Comparison of ENCODE assay signal across 17 mouse cellular contexts in genomic region chr11:121686091-121686490, GRCm38 (mm10). TPM values are rescaled to one million over a fixed set of nuclear protein-coding genes. Genes with fewer than 3 reads are reported as not detected.
DNase-seq lines count a peak whose midpoint lies in the region; ATAC-seq and TF ChIP-seq lines count a peak whose summit lies in the region.
"Had no signal": no experiment of that assay in that cellular context is flagged by ENCODE, and none has a peak within 500 bp of the region (broad histone marks: within the 10 kb centered on the region; RNA-seq: fewer than 3 reads in every experiment).

No protein-coding gene starts in this region.

- TF ChIP-seq CTCF in liver, embryonic 14.5 days (IDR thresholded peaks at IDR 0.05; ENCODE audit: low read depth), result no peak
- no peak for TF ChIP-seq CTCF in bone marrow macrophage, adult 2 months (IDR thresholded peaks at IDR 0.05; ENCODE audit: low read depth, low read length)

- no peaks in the 10 kb centered on the region for H3K36me3 ChIP-seq in heart, embryonic 16.5 days (ENCODE audit: control insufficient read depth, insufficient read depth)
- no peaks in the 10 kb centered on the region for H3K36me3 ChIP-seq in liver, embryonic 14.5 days (replicated peaks; ENCODE audit: control insufficient read depth, insufficient read depth, low read depth)
- H3K36me3 ChIP-seq in neural tube, embryonic 15.5 days, result no peaks in the 10 kb centered on the region
- H3K36me3 ChIP-seq: forebrain, embryonic 15.5 days had no signal

- WGBS in heart, embryonic 16.5 days, result 63% methylated on average over 4 of the region's 4 CpGs
- WGBS in liver, embryonic 14.5 days (ENCODE audit: insufficient replicate concordance), result 54% methylated on average over 4 of the region's 4 CpGs
- WGBS in neural tube, embryonic 15.5 days, result 84% methylated on average over 4 of the region's 4 CpGs

- no peak overlapping the region for H3K9ac ChIP-seq in heart, embryonic 16.5 days (ENCODE audit: low read length)
- no peak overlapping the region for H3K9ac ChIP-seq in liver, embryonic 14.5 days (replicated peaks)
- no peak overlapping the region for H3K9ac ChIP-seq in neural tube, embryonic 15.5 days (replicated peaks)
- H3K9ac ChIP-seq: forebrain, embryonic 15.5 days had no signal

- peak overlapping the region; percentile 20; the same call in 1 of the 2 replicates for H3K27ac ChIP-seq in heart, embryonic 16.5 days (ENCODE audit: low read length)
- H3K27ac ChIP-seq in liver, embryonic 14.5 days, result no peak overlapping the region
- peak overlapping the region; percentile 54 for H3K27ac ChIP-seq in bone marrow macrophage, adult 2 months (ENCODE audit: insufficient read depth, low read depth, low read length)
- H3K27ac ChIP-seq in neural tube, embryonic 15.5 days (replicated peaks), result no peak overlapping the region
- H3K27ac ChIP-seq: forebrain, embryonic 15.5 days; hindbrain, postnatal 0 days had no signal

- H3K27me3 ChIP-seq in heart, embryonic 16.5 days (ENCODE audit: control insufficient read depth, insufficient read depth, low read length), result no peaks in the 10 kb centered on the region
- H3K27me3 ChIP-seq in liver, embryonic 14.5 days (ENCODE audit: control insufficient read depth, insufficient read depth, low read length), result no peaks in the 10 kb centered on the region
- H3K27me3 ChIP-seq in neural tube, embryonic 15.5 days (replicated peaks), result no peaks in the 10 kb centered on the region
- H3K27me3 ChIP-seq: CH12.LX; forebrain, embryonic 15.5 days had no signal

- no peak for ATAC-seq in heart, embryonic 16.5 days (replicated peaks; ENCODE audit: extremely low read depth, insufficient read depth, low FRiP score)
- 0 out of 2 replicates have a peak, but pooled peaks have one; percentile 8 for ATAC-seq in liver, embryonic 14.5 days (ENCODE audit: insufficient read depth)
- ATAC-seq in neural tube, embryonic 15.5 days (ENCODE audit: low FRiP score), result no peak
- ATAC-seq: forebrain, embryonic 15.5 days; hindbrain, postnatal 0 days had no signal

- H3K4me2 ChIP-seq in heart, embryonic 16.5 days (ENCODE audit: low read depth, low read length), result no peak overlapping the region
- no peak overlapping the region for H3K4me2 ChIP-seq in liver, embryonic 14.5 days (ENCODE audit: low read depth)
- H3K4me2 ChIP-seq in neural tube, embryonic 15.5 days, result no peak overlapping the region
- H3K4me2 ChIP-seq: forebrain, embryonic 15.5 days had no signal

- peak; percentile 52 for DNase-seq in adrenal gland, adult 2 months
- DNase-seq in adrenal gland, postnatal 4 days (ENCODE audit: low spot score in 2 of 2), result no peak
- DNase-seq in heart, adult 8-10 months (ENCODE audit: low spot score), result no peak
- DNase-seq in liver, embryonic 14.5 days (ENCODE audit: low read depth in 3 of 3, low spot score in 3 of 3), result no peak
- DNase-seq in liver, result no peak
- DNase-seq: cerebellum, adult 11-12 months; cerebellum, postnatal 25 days; lung, postnatal 36 days; midbrain, embryonic 14.5 days; retina, postnatal 1 day had no signal

- H3K4me1 ChIP-seq in heart, embryonic 16.5 days (ENCODE audit: control insufficient read depth, insufficient read depth, low read length), result 0 out of 2 replicates have a peak, but pooled peaks cover 4% of the 10 kb centered on the region
- H3K4me1 ChIP-seq in liver, embryonic 14.5 days (replicated peaks; ENCODE audit: control insufficient read depth in 2 of 2, insufficient read depth in 2 of 2, low read length in 1 of 2), result 0 out of 4 replicates have a peak, but pooled peaks cover 0 to 2% of the 10 kb centered on the region in 2 experiments
- peaks cover 29% of the 10 kb centered on the region for H3K4me1 ChIP-seq in bone marrow macrophage, adult 2 months (ENCODE audit: control insufficient read depth, insufficient read depth, low read length)
- H3K4me1 ChIP-seq in neural tube, embryonic 15.5 days, result peaks cover 5% of the 10 kb centered on the region; the same call in 1 of the 2 replicates

- no peak for TF ChIP-seq POLR2A in bone marrow macrophage, adult 2 months (IDR thresholded peaks at IDR 0.05; ENCODE audit: borderline replicate concordance, low read depth, low read length)

- TF ChIP-seq EP300 in liver, embryonic 14.5 days (IDR thresholded peaks at IDR 0.05; ENCODE audit: low read depth), result no peak

- H3K9me3 ChIP-seq in heart, embryonic 16.5 days (replicated peaks; ENCODE audit: control insufficient read depth, low read length), result no peaks in the 10 kb centered on the region
- no peaks in the 10 kb centered on the region for H3K9me3 ChIP-seq in liver, embryonic 14.5 days (ENCODE audit: control insufficient read depth, low read length)
- H3K9me3 ChIP-seq in neural tube, embryonic 15.5 days (replicated peaks), result no peaks in the 10 kb centered on the region
- H3K9me3 ChIP-seq: forebrain, embryonic 15.5 days had no signal

- H3K4me3 ChIP-seq in heart, embryonic 16.5 days (ENCODE audit: low read length), result no peak overlapping the region
- no peak overlapping the region for H3K4me3 ChIP-seq in liver, embryonic 14.5 days (ENCODE audit: insufficient read depth in 1 of 2, low read depth in 2 of 2, low read length in 2 of 2)
- no peak overlapping the region for H3K4me3 ChIP-seq in bone marrow macrophage, adult 2 months (ENCODE audit: insufficient read depth, low read length)
- no peak overlapping the region for H3K4me3 ChIP-seq in neural tube, embryonic 15.5 days (replicated peaks)
- H3K4me3 ChIP-seq: erythroblast, embryonic 14.5 days; forebrain, embryonic 15.5 days had no signal

RNA-seq across cellular contexts. Expression of gene B3gntl1, which starts 13.1 kb away (rescaled TPM):
- 1 to 10 TPM; 7.4 to 10.0 TPM for total RNA-seq in adrenal gland, adult 2 months (2021)
- polyA plus RNA-seq in adrenal gland, adult 2 months (2012; rRNA removed), result 9.2 and 11.1 TPM in 2 replicates
- total RNA-seq in adrenal gland, postnatal 4 days (2021), result 10 to 100 TPM; 11.9 to 14.5 TPM
- 6.0 TPM in 2 replicates for polyA plus RNA-seq in heart, embryonic 16.5 days (2015; fragmentation: Nextera tagmentation; extraction: Ambion mirVana)
- 1 to 10 TPM; 4.0 to 5.7 (median 5.2) TPM for total RNA-seq in heart, adult 8-10 months (2022)
- polyA plus RNA-seq in liver, embryonic 14.5 days (2012; rRNA removed), result 1.5 and 1.6 TPM in 2 replicates
- 0.91 and 1.2 TPM in 2 replicates for polyA plus RNA-seq in liver, embryonic 14.5 days (2014; fragmentation: Nextera tagmentation; extraction: Ambion mirVana)
- polyA plus RNA-seq in bone marrow macrophage, adult 2 months (2012; ENCODE audit: insufficient read depth, insufficient read length, missing spikeins), result 5.5 and 5.7 TPM in 2 replicates
- polyA plus RNA-seq in neural tube, embryonic 15.5 days (2015; fragmentation: Nextera tagmentation; extraction: Ambion mirVana), result 6.5 and 7.7 TPM in 2 replicates
- polyA plus RNA-seq: erythroblast, embryonic 14.5 days had no signal

RNA-seq across cellular contexts. Expression of gene Metrnl, which starts 15.3 kb away (rescaled TPM):
- 10 to 100 TPM; 14.0 to 44.3 TPM for total RNA-seq in adrenal gland, adult 2 months (2021)
- polyA plus RNA-seq in adrenal gland, adult 2 months (2012; rRNA removed), result 33.2 and 42.1 TPM in 2 replicates
- total RNA-seq in adrenal gland, postnatal 4 days (2021), result 10 to 100 TPM; 13.8 to 16.8 TPM
- 27.5 and 28.3 TPM in 2 replicates for polyA plus RNA-seq in heart, embryonic 16.5 days (2015; fragmentation: Nextera tagmentation; extraction: Ambion mirVana)
- 10 to 100 TPM; 15.1 to 20.3 (median 19.2) TPM for total RNA-seq in heart, adult 8-10 months (2022)
- 1.8 and 2.1 TPM in 2 replicates for polyA plus RNA-seq in liver, embryonic 14.5 days (2012; rRNA removed)
- polyA plus RNA-seq in liver, embryonic 14.5 days (2014; fragmentation: Nextera tagmentation; extraction: Ambion mirVana), result 3.1 and 3.4 TPM in 2 replicates
- 200 and 216 TPM in 2 replicates for polyA plus RNA-seq in bone marrow macrophage, adult 2 months (2012; ENCODE audit: insufficient read depth, insufficient read length, missing spikeins)
- 23.4 and 24.9 TPM in 2 replicates for polyA plus RNA-seq in neural tube, embryonic 15.5 days (2015; fragmentation: Nextera tagmentation; extraction: Ambion mirVana)

Comparison
In these comparisons a context has a peak if more than half of its experiments do, and no peak if none do; other contexts are left out.
1. H3K27ac ChIP-seq: peak in heart, embryonic 16.5 days (single experiment) and bone marrow macrophage, adult 2 months (single experiment); none in liver, embryonic 14.5 days (single experiment) and neural tube, embryonic 15.5 days (single experiment).